Mouse (Mus musculus) gastrocnemius, adult 18-20 months (tissue): Measurements from ENCODE around the gene Stard13. TPM values are rescaled to one million over a fixed set of nuclear protein-coding genes. Genes with fewer than 3 reads are reported as not detected.

ENCODE experiments used
- DNase-seq: peaks from one replicate; pipeline ENCODE4 v3.0.0; 2021; ENCODE audit warnings: low spot score
- total RNA-seq, 2 experiments: library from RNA; stranded (reverse); gene quantifications; 2 replicates each; pipeline ENCODE4 v1.2.3; 2021

Gene Stard13
- total RNA-seq, 2 experiments from 2014 or later, result 4.3 to 8.1 TPM

- no peak for DNase-seq
These were observed 125.2 kb downstream of the Stard13 start for GRCm38 (mm10) chr5:151108291-151108897.

GRCm38 (mm10) chr5:151106841-151107240 lies 126.8 kb downstream of the Stard13 start:
- DNase-seq, result no peak

DNA sequence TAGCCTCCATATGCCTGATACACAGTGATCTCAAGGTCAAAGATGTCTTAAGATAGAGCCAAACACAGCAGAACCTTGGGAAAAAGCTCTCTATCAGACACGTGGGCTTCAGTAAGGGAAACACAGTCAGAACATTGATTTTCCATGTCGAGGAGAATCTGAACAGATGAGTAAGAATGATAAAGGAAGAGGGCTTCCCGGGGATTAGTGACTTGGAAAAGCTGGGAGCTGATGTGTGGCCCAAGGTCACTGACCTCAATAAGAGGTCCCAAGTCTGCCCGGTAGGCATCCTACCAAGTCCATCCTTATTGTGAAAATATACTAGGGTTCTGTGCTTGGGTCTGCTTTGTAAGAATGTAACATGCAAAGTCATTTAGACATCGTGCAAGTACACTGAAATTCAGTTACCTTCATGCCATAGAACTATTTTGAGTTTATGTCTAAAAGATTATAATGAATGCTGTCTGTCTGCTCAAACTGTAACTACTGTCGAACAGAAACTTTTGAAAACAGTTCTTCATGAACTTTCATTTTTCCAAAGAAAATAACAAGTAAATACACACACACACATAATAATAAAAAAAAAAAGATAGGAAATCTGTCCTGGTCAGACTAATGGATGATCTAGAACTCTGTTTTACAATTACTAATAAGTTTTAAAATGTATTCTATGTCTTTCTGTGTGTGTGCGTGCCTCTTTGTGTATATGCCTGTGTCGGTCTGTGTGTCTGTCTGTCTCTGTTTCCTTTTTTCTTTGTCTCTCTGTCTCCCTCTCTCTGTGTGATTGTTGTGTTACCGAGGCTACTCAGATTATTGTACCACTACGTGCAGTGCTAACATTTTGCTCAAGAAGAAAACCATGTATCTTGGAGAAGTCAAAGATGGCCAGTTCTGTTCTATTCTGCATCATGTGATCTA lies 128.3 kb downstream of the Stard13 start:
- DNase-seq, result no peak

GRCm38 (mm10) chr5:151104354-151105053 lies 129.1 kb downstream of the Stard13 start:
- no peak for DNase-seq

- DNase-seq, result no peak
These were observed 130.4 kb downstream of the Stard13 start for GRCm38 (mm10) chr5:151103284-151103683.

DNA sequence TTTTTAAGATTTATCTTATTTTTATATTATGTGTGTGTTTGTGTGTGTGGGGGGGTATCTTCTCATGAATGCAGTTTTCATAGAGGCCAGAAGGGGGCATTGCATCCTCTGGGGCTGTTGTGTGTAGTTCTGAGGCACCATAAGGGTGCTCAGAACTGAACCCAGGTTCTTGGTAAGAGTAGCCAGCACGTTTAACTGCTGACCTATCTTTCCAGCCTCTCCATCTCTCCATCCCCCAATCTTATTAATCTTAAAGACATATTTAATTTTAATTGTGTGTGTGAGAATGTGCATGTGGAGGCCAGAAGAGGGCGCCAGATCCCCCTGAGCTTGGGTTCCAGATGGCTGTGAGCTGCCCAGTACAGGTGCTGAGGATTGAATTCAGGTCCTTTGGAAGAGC lies 131.4 kb downstream of the Stard13 start:
- no peak for DNase-seq

- DNase-seq, result no peak
These were observed 137.6 kb downstream of the Stard13 start for GRCm38 (mm10) chr5:151096012-151096411.

- DNase-seq, result no peak
These were observed 140.6 kb downstream of the Stard13 start for GRCm38 (mm10) chr5:151092886-151093665.

DNA sequence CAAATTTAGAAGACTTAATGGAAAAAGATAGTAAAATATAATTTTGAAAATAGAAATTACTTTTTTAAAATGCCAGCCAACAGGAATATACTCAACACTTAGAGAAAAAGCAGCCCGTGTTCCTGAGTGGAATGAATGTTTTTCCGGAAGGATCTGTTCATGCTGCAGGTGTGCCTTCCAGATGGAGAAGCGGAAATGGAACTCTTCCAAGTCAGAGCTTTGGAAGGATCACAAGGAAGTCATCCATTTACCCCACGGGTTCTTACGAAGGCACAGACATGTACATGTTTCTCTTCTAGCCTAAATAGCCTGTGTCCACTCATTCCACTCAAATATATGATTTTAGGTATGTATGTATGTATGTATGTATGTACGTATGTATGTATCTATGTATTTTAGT lies 142.6 kb downstream of the Stard13 start:
- DNase-seq, result no peak

- no peak for DNase-seq
These were observed 144.4 kb downstream of the Stard13 start for GRCm38 (mm10) chr5:151089201-151089600.

GRCm38 (mm10) chr5:151086425-151087202 lies 147.0 kb downstream of the Stard13 start:
- no peak for DNase-seq

DNA sequence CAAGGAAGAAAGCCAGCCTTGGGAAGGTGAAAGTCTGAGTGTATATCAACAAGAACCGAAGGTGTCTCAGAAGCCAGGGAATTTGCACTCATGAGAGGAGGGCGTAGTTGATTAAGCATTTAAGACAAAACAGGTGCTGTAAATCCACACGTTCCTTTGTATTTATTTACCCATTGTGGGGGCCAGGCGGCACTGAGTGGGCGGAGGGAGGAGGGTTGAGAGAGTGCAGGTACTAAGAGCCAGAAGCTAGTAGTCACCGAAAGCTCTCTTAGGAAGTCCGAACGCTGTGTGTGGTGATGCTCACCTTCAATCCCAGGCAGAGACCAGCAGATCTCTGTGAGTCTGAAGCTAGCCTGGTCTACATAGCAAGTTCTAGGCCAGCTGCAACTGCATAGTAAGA lies 147.9 kb downstream of the Stard13 start:
- DNase-seq, result no peak

GRCm38 (mm10) chr5:151080276-151080675 lies 153.4 kb downstream of the Stard13 start:
- DNase-seq, result no peak

DNA sequence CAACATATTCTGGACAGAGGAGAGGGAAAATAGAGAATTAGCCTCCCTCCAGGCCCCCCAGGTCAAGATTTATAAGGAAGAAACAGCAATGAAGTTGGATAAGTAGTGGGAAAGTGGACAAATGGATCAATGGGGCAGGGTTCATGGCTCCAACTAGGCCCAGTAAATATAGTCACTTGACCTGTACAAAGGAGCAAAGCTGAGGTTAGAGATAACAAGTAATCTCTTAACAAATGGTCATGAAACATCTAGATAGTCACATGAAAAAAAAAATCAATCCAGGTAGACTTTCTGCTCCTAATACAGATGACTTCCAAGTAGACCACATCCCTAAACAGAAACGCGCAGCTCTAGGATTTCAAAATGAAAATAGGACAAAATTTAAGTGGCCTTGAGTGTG lies 155.7 kb downstream of the Stard13 start:
- DNase-seq, result no peak

DNA sequence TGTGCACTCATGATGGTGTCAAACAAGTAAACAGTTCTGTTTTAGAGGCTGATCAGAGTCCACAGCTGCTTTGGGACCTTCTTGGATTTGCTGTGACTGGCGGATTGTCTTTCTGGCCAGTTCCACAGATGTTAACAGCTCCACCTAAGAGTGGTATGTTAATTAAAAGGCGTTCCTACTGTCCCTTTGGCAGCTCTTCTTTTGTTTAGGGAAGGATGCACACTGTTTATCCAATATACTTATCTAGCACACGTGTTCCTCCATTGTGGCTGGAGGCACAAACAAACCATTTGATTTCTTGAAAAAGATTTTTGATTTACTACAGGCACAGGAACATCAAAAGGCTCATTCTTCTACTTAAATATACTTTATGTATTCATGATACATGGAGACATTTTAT lies 156.7 kb downstream of the Stard13 start:
- no peak for DNase-seq

DNA sequence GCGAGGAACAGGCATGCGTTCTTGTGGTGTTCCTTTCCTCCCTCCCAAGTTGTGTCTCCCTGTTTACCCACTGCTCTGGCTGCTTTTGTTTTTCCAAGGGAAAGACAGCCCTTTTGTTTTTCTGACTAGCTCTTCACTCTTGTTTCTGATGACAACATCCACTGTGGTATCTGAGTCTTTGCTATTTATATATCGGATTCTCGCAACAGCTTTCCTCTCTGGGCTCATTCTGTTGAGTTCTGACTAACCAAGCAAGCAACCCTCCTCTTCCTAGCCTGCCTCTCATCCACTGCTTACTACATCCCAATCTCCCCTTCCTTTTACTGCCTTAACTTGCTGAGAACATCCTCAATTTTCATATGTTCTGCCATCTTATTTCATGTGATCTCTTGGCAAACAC lies 159.4 kb downstream of the Stard13 start:
- DNase-seq, result no peak

DNA sequence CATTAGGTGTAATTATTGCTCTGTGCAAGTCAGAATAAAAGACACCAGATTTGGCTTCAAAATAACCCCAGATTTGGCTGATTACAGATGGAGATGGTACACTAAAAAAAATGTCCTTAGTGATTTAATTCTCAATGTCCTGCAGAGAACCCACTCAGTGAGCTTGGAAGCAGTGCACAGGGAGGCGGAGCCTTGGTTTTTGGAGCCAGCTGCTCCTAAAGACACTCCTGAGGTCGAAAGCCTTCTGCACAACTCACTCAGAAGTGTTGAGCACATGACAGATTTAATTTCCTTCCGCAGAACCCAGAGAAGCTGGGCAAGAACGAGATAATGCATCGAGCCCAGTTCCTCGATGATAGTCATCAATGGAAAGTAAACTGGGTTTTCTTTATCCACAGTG lies 162.2 kb downstream of the Stard13 start:
- no peak for DNase-seq

DNA sequence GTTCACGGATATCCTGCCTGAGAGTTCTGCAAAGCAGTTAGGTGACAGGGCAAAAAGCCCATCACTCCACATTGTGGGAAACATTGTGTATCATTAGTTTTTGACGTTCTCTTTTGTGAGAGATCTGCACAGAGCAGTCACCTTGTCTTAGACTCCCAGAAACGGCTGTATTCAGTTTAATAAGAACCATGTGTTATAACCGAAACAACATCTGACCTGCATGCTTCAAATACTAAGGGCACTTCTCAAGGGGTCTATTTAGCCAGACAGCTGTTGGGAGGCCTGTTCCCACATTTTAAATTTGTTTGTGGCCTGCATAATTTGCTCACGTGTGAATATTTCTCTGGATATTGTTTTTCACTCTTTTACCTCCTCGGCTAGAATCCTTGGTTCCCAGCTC lies 162.7 kb downstream of the Stard13 start:
- DNase-seq, result no peak

DNA sequence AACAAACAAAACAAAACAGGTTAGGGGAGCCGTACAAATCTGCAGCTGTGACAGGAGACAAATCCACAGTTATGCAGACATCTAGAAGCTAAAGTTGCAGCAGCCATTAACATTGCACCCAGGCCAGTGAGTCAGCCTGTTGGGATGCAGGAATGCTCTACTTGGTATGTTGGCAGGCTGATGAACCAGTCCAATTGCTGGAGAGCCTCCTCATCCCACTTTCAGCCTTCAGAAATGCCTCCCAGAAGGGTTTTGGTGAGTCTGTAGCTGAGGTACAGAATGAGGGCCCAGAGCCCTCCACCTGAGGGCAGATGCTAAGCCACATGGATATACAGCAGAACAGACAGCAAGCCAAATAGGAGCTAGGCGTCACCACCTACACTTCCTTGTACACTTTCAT lies 164.1 kb downstream of the Stard13 start:
- DNase-seq, result no peak

DNA sequence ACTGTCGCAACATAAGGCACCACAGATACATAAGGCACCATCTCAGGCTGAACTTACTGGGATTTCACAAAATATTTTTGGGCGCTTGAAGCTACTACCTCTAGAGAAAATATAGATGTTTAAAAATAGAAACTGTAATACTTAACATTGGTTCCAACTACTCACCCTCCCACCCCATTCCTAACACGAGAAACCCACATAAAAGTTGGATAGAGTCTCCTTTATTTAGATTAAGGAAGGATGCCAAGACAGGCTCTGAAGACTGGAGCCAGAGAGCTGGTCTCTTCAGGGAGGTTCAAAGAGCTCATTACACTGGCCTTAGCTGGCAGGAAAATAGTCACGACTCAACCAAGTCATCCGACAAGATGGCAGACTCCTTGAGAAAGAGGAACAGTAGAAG lies 167.6 kb downstream of the Stard13 start:
- no peak for DNase-seq

- DNase-seq, result no peak
These were observed 168.4 kb downstream of the Stard13 start for GRCm38 (mm10) chr5:151065228-151065627.
